Mouse (Mus musculus) E14TG2a.4 (cell line): ENCODE measurements around the gene Gpsm1.

Source experiments
- CTCF ChIP-seq: conservative IDR thresholded peaks from 2 replicates; pipeline ENCODE4 v1.5.1; 2014; ENCODE audit warnings: low read length
- NANOG ChIP-seq: IDR thresholded peaks from 2 replicates; pipeline ENCODE4 v1.6.1; 2014; ENCODE audit warnings: borderline replicate concordance, low read length, mixed read lengths
- POU5F1 ChIP-seq: IDR thresholded peaks from 2 replicates; pipeline ENCODE4 v1.6.1; 2014; ENCODE audit warnings: low read length, borderline replicate concordance

DNA sequence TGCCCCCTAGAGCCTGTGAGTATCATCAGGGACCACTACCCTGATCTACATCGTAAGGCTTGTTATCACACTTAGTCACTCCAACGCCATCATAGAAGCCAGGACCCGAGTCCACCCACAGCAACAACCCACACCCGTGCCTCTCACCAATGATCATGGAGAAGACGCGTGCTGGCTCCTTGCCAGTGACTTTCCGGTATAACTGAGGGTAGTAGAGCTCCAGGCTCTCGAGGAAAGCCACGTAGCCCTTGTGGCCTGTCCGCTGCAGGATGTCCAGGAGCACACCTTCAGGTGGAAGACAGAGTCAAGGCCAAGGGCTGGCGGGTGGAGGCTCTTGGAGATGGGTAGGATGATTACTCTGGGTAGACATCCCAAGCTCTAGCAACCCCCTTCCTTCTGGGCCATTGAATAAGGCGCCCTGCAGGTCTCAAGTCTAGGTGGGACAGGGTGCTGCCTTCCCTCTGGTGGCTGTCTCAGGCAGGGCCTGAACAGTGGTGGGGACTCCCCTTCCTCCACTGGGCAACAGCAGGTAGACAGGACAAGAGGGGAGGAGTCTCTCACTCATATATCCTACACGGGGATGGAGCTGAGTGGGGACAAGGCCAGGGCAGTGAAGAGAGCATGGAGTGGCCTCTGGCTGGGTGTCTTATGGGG is 43.5 kb downstream of the Gpsm1 start:
- TF ChIP-seq CTCF, result no peak
- no peak for TF ChIP-seq NANOG
- no peak for TF ChIP-seq POU5F1
